Mouse (Mus musculus) heart, embryonic 14.5 days (tissue): ENCODE results near the gene Arhgef3. TPM values are rescaled to one million over a fixed set of nuclear protein-coding genes. Genes with fewer than 3 reads are reported as not detected.

Experiments
- ATAC-seq: fragments of 200-750 bp; cut with Nextera tagmentation; 2 replicates; pipeline ENCODE4 v1.8.0; 2017; ENCODE audit warnings: low read depth, moderate TSS enrichment; ENCODE audit not compliant: insufficient number of reproducible peaks, insufficient read depth, low FRiP score
- H3K27ac ChIP-seq, 2 experiments: fragments of 200-500 bp in 1 of 2; fragments of 300-500 bp in 1 of 2; sonication (generic) in 1 of 2; replicated peaks in 1 of 2; 2 replicates each; pipeline ENCODE4 v1.5.1; 2012 to 2014; ENCODE audit warnings: low read depth in 2 of 2, low read length in 2 of 2, control low read depth in 1 of 2, mild to moderate bottlenecking in 1 of 2, mixed read lengths in 1 of 2; ENCODE audit not compliant: control insufficient read depth in 1 of 2, insufficient read depth in 1 of 2
- H3K27me3 ChIP-seq: fragments of 300-500 bp; sonication (generic); 2 replicates; pipeline ENCODE4 v1.6.1; 2014; ENCODE audit warnings: mild to moderate bottlenecking, low read length, control low read depth; ENCODE audit not compliant: control insufficient read depth, insufficient read depth
- H3K36me3 ChIP-seq: fragments of 300-500 bp; sonication (generic); 2 replicates; pipeline ENCODE4 v1.6.1; 2014; ENCODE audit warnings: mild to moderate bottlenecking, control low read depth, low read length, mixed read lengths; ENCODE audit not compliant: control insufficient read depth, insufficient read depth
- H3K4me1 ChIP-seq, 2 experiments: fragments of 200-500 bp in 1 of 2; fragments of 300-500 bp in 1 of 2; sonication (generic) in 1 of 2; 2 replicates each; pipeline ENCODE4 v1.6.1; 2012 to 2014; ENCODE audit warnings: low read length in 2 of 2, control low read depth in 1 of 2, mixed read lengths in 1 of 2; ENCODE audit not compliant: control insufficient read depth in 2 of 2, insufficient read depth in 2 of 2
- H3K4me2 ChIP-seq: fragments of 300-500 bp; sonication (generic); 2 replicates; pipeline ENCODE4 v1.6.1; 2014; ENCODE audit warnings: mild to moderate bottlenecking, low read length
- H3K4me3 ChIP-seq, 2 experiments: fragments of 200-500 bp in 1 of 2; fragments of 300-500 bp in 1 of 2; sonication (generic) in 1 of 2; 2 replicates each; pipeline ENCODE4 v1.5.1; 2012 to 2014; ENCODE audit warnings: low read length in 2 of 2, mild to moderate bottlenecking in 2 of 2, control low read depth in 1 of 2, low read depth in 1 of 2, moderate library complexity in 1 of 2; ENCODE audit not compliant: control insufficient read depth in 1 of 2, insufficient read depth in 1 of 2
- H3K9ac ChIP-seq: fragments of 300-500 bp; sonication (generic); 2 replicates; pipeline ENCODE4 v1.6.1; 2014; ENCODE audit warnings: mild to moderate bottlenecking, low read length
- H3K9me3 ChIP-seq: fragments of 300-500 bp; sonication (generic); 2 replicates; pipeline ENCODE4 v1.6.1; 2016; ENCODE audit warnings: low read length, control low read depth; ENCODE audit not compliant: control insufficient read depth
- WGBS: fragments of 180-500 bp; shearing (Covaris S2); extraction: QIAGEN DNeasy Blood & Tissue Kit; methylation state at CpG from one replicate; pipeline ENCODE4 v1.1.7; 2014; 5-methylcytosine and 5-hydroxymethylcytosine counted together
- polyA plus RNA-seq: library from polyadenylated mRNA; unstranded; fragments of >200 nt; fragmentation: Nextera tagmentation; extraction: Ambion mirVana; gene quantifications from 2 replicates; pipeline ENCODE4 v1.2.1, GENCODE M21; 2014

Arhgef3 gene
- polyA plus RNA-seq, 1 experiment from 2014 or later: 15.4 TPM

DNA sequence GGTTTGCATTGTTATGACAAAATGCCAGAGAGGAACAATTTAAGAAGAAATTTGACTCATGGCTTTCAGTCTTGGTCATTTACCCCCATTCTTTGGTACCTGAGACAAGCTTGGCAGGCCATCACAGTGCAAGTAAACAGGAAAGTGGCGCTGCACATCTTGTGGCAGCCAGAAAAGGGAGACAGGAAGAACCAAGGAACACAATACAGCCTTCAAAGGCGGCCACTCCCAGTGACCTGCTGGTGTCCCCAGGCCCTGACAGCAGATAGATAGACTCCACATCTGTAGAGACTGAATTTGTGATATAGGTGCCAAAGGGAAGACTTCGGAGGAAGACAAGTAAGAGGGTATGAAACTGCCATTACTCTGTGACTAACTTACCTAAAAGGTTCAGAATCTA lies 293.5 kb downstream of the Arhgef3 start:
- 87% methylated on average over 3 of the region's 3 CpGs for WGBS
- no peak for ATAC-seq
- peaks cover 14% of the 10 kb centered on the region for H3K36me3 ChIP-seq
- H3K9me3 ChIP-seq: peaks cover 3% of the 10 kb centered on the region; the same call in 1 of the 2 replicates
- no peaks in the 10 kb centered on the region for H3K4me1 ChIP-seq
- no peak overlapping the region for H3K27ac ChIP-seq
- H3K9ac ChIP-seq: no peak overlapping the region
- H3K27me3 ChIP-seq: no peaks in the 10 kb centered on the region
- no peak overlapping the region for H3K4me2 ChIP-seq
- H3K4me3 ChIP-seq: no peak overlapping the region

DNA sequence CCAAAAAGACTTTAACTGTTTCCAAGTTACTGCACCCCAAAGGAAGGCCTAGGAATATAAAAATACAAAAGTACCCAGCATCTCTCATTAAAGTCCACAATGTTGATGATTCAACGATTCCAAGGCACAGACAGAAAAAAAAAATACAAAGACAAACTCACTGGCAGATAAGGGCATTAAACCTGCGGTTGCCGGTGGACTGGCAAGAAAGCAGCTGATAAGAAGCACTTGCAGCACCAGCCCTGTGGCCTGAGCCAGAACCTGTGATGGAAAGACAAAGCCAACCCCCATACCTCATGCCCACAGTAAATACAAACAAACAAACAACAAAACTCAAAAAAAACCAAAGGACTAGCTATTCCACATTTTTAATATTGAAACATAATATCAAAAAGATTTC lies 295.0 kb downstream of the Arhgef3 start:
- 29% methylated on average over 3 of the region's 3 CpGs for WGBS
- ATAC-seq: no peak
- no peak overlapping the region for H3K4me2 ChIP-seq
- H3K9ac ChIP-seq: no peak overlapping the region
- H3K36me3 ChIP-seq: no peaks in the 10 kb centered on the region
- peaks cover 3% of the 10 kb centered on the region; the same call in 1 of the 2 replicates for H3K9me3 ChIP-seq
- no peak overlapping the region for H3K27ac ChIP-seq
- no peaks in the 10 kb centered on the region for H3K27me3 ChIP-seq
- H3K4me1 ChIP-seq: no peaks in the 10 kb centered on the region
- H3K4me3 ChIP-seq: no peak overlapping the region

DNA sequence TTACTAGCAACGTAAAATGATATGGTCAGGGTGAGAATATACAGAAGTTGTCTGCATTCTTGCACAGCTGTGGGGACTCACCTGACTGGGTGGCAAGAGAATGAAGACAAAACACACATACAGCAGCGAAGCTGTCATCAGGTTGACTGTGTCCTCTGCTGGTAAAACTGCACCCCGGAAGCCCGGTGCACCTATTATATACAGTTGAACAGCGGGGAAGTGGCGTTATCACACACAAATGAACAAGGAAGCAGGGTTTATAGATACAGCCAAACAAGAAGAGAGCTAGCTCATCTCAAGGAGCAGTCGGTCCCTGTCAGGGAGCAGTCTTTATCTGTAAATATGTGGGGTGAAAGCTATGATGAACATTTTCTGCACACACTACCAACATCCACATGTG lies 296.8 kb downstream of the Arhgef3 start:
- Histone ChIP-seq H3K9me3 (peaks cover 3% of the 10 kb centered on the region; the same call in 1 of the 2 replicates), H3K27me3 (no peaks in the 10 kb centered on the region), H3K27ac (no peak overlapping the region), H3K4me1 (no peaks in the 10 kb centered on the region), H3K9ac (no peak overlapping the region), H3K36me3 (no peaks in the 10 kb centered on the region), H3K4me2 (no peak overlapping the region), H3K4me3 (no peak overlapping the region)
- 84% methylated on average over 7 of the region's 7 CpGs for WGBS
- no peak for ATAC-seq

DNA sequence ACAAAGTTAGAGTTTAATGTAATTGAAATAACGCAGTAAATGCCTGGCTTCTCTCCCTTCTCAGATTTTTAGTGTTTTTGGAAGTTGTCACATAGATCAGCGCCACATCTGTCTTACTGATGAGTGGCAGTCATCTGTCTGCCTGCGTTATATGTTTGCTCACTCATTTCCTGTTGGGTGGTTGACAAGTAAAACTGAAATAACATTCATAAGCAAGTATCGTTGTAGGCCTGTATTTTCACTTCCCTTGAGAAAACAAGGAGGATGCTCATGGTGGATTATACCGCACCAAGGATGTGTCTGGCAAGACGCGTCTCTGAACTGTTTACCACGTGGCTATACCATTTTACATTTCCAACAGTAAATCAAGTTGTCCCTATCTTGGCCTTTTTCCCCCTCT lies 298.0 kb downstream of the Arhgef3 start:
- H3K9ac ChIP-seq: no peak overlapping the region
- no peaks in the 10 kb centered on the region for H3K27me3 ChIP-seq
- 74% methylated on average over 8 of the region's 8 CpGs for whole genome bisulfite sequencing
- H3K36me3 ChIP-seq: no peaks in the 10 kb centered on the region
- no peaks in the 10 kb centered on the region for H3K4me1 ChIP-seq
- peaks cover 3% of the 10 kb centered on the region; the same call in 1 of the 2 replicates for H3K9me3 ChIP-seq
- no peak for ATAC-seq
- H3K4me2 ChIP-seq: no peak overlapping the region
- H3K4me3 ChIP-seq: no peak overlapping the region
- no peak overlapping the region for H3K27ac ChIP-seq

DNA sequence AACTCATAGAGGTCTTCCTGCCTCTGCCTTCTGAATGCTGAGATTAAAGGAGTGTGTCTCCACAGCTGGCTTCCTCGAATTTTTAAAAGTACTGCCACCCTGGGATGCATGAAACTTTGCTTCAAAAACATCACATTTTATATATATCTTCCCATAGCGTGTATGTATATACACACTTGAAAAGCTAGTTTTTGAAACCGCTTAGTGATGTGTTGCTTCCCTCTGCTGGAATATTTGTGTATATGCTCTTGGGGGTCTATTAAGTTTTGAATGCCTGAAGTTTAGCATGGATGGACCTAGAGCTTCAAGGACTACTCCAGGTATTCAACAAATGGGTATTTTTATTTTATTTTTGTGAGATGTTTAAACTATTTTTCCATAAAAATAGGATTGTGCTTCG lies 299.3 kb downstream of the Arhgef3 start:
- H3K27ac ChIP-seq: no peak overlapping the region
- H3K9ac ChIP-seq: no peak overlapping the region
- no peak overlapping the region for H3K4me3 ChIP-seq
- WGBS: 38% methylated on average over 4 of the region's 4 CpGs
- no peaks in the 10 kb centered on the region for H3K36me3 ChIP-seq
- no peaks in the 10 kb centered on the region for H3K27me3 ChIP-seq
- no peak overlapping the region for H3K4me2 ChIP-seq
- no peak for ATAC-seq
- H3K4me1 ChIP-seq: no peaks in the 10 kb centered on the region
- H3K9me3 ChIP-seq: peaks cover 3% of the 10 kb centered on the region; the same call in 1 of the 2 replicates

DNA sequence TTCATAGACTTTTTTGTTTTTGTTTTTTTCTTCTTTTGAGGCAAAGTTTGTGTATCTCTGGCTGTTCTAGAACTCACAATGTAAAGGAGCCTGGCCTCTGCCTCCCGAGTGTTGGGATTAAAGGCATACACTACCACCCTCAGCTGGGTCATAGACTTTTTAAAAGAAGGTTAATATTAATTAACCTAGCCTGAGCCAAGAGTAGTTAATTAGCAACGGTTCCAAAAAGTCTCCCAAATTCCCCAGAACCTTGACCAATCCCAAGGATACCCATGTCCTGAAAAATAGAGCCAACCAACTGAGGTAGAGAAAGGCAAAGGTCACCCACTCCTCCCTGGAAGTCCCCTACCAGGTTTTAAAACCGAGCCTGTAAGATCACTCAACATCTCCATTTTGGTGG lies 306.1 kb downstream of the Arhgef3 start:
- no peak overlapping the region for H3K27ac ChIP-seq
- WGBS: 76% methylated on average over 3 of the region's 3 CpGs
- no peak overlapping the region for H3K4me2 ChIP-seq
- H3K4me3 ChIP-seq: no peak overlapping the region
- H3K27me3 ChIP-seq: no peaks in the 10 kb centered on the region
- ATAC-seq: no peak
- peaks cover 5% of the 10 kb centered on the region; the same call in 1 of the 2 replicates for H3K9me3 ChIP-seq
- no peak overlapping the region for H3K9ac ChIP-seq
- H3K36me3 ChIP-seq: no peaks in the 10 kb centered on the region
- H3K4me1 ChIP-seq: no peaks in the 10 kb centered on the region

DNA sequence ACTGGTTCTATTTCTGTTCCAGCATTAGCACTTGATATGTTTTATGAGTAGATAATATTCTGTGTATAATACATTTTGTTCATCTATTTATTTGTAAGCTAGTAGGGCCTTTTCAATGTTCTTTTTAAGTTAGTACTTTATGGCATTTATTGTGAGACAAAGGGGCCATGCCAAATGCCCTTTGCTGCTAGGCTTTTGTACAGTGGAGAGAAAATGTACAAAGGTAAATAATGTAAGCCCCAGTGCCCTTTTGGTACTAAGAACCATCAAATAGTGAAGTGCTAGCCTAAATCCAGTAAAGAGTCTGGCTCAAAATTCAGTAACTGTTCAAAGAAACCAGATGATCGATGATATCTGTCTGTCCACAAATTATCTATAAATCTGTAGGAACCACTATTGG lies 307.6 kb downstream of the Arhgef3 start:
- no peak for ATAC-seq
- H3K4me2 ChIP-seq: no peak overlapping the region
- H3K27ac ChIP-seq: no peak overlapping the region
- no peak overlapping the region for H3K4me3 ChIP-seq
- H3K36me3 ChIP-seq: no peaks in the 10 kb centered on the region
- 97% methylated on average over 1 of the region's 1 CpGs for WGBS
- H3K9ac ChIP-seq: no peak overlapping the region
- peaks cover 5% of the 10 kb centered on the region; the same call in 1 of the 2 replicates for H3K9me3 ChIP-seq
- H3K27me3 ChIP-seq: no peaks in the 10 kb centered on the region
- no peaks in the 10 kb centered on the region for H3K4me1 ChIP-seq

DNA sequence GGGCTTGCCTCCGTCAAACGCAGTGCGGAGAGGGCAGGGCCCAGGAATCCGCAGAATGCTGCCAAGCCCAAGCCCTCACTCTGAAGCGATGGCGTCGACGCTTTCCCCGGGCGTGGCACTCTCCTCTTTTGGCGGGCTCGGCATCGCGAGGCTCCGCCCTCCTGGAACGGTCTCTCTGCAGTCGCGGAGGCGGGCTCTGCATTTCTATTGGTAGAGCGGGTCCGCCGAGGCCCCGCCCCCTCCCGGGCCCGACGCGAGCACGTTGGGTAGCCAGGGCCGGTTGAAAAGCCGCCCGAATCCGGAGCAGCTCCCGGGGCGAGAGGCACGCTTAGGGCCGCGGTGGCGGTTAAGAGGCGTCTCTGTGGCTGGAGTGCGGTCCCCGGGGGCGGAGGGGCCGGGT lies 313.9 kb downstream of the Arhgef3 start, which contains the start of gene Fam208a:
Gene Fam208a, plus strand, starts transcription at position 262 of the 400 bp plus-strand sequence.
- H3K36me3 ChIP-seq: peaks cover 14% of the 10 kb centered on the region
- ATAC-seq: peak; percentile 95
- peak within 1 kb of the TSS; percentile 96 for H3K4me2 ChIP-seq
- H3K9ac ChIP-seq: peak within 1 kb of the TSS; percentile 95
- H3K27me3 ChIP-seq: no peaks in the 10 kb centered on the region
- WGBS: 2% methylated on average over 43 of the region's 43 CpGs
- peaks cover 17% of the 10 kb centered on the region for H3K9me3 ChIP-seq
- peak within 1 kb of the TSS; percentile 86 to 100 for H3K27ac ChIP-seq
- peaks cover 2 to 3% of the 10 kb centered on the region in 2 experiments; a peak in 2 of 4 replicates for H3K4me1 ChIP-seq
- H3K4me3 ChIP-seq: peak within 1 kb of the TSS; percentile 71 to 81
